In genomic region chr4:139598356-139598755, GRCm38 (mm10) we compare ENCODE assay signal across 8 mouse cellular contexts. TPM values are rescaled to one million over a fixed set of nuclear protein-coding genes. Genes with fewer than 3 reads are reported as not detected.
DNase-seq lines count a peak whose midpoint lies in the region; ATAC-seq and TF ChIP-seq lines count a peak whose summit lies in the region.

No protein-coding gene starts in this region.

- H3K4me2 ChIP-seq in embryonic facial prominence, embryonic 13.5 days, result peak overlapping the region; percentile 59
- H3K4me2 ChIP-seq in hindbrain, postnatal 0 days (ENCODE audit: low read depth, low read length), result peak overlapping the region; percentile 44; the same call in 1 of the 2 replicates
- peak overlapping the region; percentile 49 for H3K4me2 ChIP-seq in midbrain, embryonic 16.5 days (ENCODE audit: low read length)

- DNase-seq in layer of hippocampus, adult 2 months (ENCODE audit: low spot score in 2 of 2), result no peak
- no peak for DNase-seq in layer of hippocampus, postnatal 10 days (ENCODE audit: low spot score in 2 of 2)
- no peak for DNase-seq in hindbrain, postnatal 0 days (ENCODE audit: low spot score)
- DNase-seq in gastrocnemius, postnatal 25 days, result no peak
- no peak for DNase-seq in spleen, postnatal 36 days (ENCODE audit: low spot score in 2 of 2)

- H3K27ac ChIP-seq in layer of hippocampus, adult 2 months, result peak overlapping the region; percentile 72
- peak overlapping the region; percentile 93 for H3K27ac ChIP-seq in embryonic facial prominence, embryonic 13.5 days
- H3K27ac ChIP-seq in hindbrain, postnatal 0 days, result peak overlapping the region; percentile 73
- H3K27ac ChIP-seq in midbrain, embryonic 16.5 days (ENCODE audit: low read length), result peak overlapping the region; percentile 77

- H3K36me3 ChIP-seq in embryonic facial prominence, embryonic 13.5 days, result no peaks in the 10 kb centered on the region
- H3K36me3 ChIP-seq in hindbrain, postnatal 0 days (ENCODE audit: insufficient read depth, low read length), result no peaks in the 10 kb centered on the region
- no peaks in the 10 kb centered on the region for H3K36me3 ChIP-seq in midbrain, embryonic 16.5 days (ENCODE audit: control insufficient read depth, insufficient read depth, low read length)

- peaks cover 89% of the 10 kb centered on the region for H3K4me1 ChIP-seq in embryonic facial prominence, embryonic 13.5 days
- H3K4me1 ChIP-seq in hindbrain, postnatal 0 days (ENCODE audit: insufficient read depth, low read length), result peaks cover 42% of the 10 kb centered on the region
- H3K4me1 ChIP-seq in midbrain, embryonic 16.5 days (ENCODE audit: control insufficient read depth, insufficient read depth, low read length), result peaks cover 42% of the 10 kb centered on the region

- H3K9ac ChIP-seq in embryonic facial prominence, embryonic 13.5 days, result peak overlapping the region; percentile 49
- peak overlapping the region; percentile 21; the same call in 1 of the 2 replicates for H3K9ac ChIP-seq in hindbrain, postnatal 0 days (replicated peaks; ENCODE audit: low read length)
- H3K9ac ChIP-seq in midbrain, embryonic 16.5 days (ENCODE audit: low read depth, low read length), result no peak overlapping the region; the same call in 1 of the 2 replicates

- no peaks in the 10 kb centered on the region for H3K9me3 ChIP-seq in embryonic facial prominence, embryonic 13.5 days
- H3K9me3 ChIP-seq in hindbrain, postnatal 0 days (ENCODE audit: low read length), result no peaks in the 10 kb centered on the region
- no peaks in the 10 kb centered on the region for H3K9me3 ChIP-seq in midbrain, embryonic 16.5 days (replicated peaks; ENCODE audit: control insufficient read depth, low read length, poor library complexity, severe bottlenecking)

- TF ChIP-seq CTCF in layer of hippocampus, adult 2 months (conservative IDR thresholded peaks at IDR 0.05), result no peak
- no peak for TF ChIP-seq CTCF in hindbrain, postnatal 0 days (IDR thresholded peaks at IDR 0.05; ENCODE audit: low read depth)

- no peak for ATAC-seq in embryonic facial prominence, embryonic 13.5 days (ENCODE audit: insufficient number of reproducible peaks, insufficient read depth, low FRiP score, low TSS enrichment, low read depth)
- no peak for ATAC-seq in hindbrain, postnatal 0 days
- ATAC-seq in midbrain, embryonic 16.5 days, result no peak
- no peak for ATAC-seq in erythroid progenitor cell, adult 5-6 weeks (replicated peaks; ENCODE audit: low FRiP score, poor library complexity, severe bottlenecking)

- H3K4me3 ChIP-seq in layer of hippocampus, adult 2 months, result no peak overlapping the region
- H3K4me3 ChIP-seq in embryonic facial prominence, embryonic 13.5 days, result peak overlapping the region; percentile 25; the same call in 1 of the 2 replicates
- no peak overlapping the region for H3K4me3 ChIP-seq in hindbrain, postnatal 0 days (ENCODE audit: low read length)
- H3K4me3 ChIP-seq in midbrain, embryonic 16.5 days (ENCODE audit: low read depth, low read length), result no peak overlapping the region

- WGBS in embryonic facial prominence, embryonic 13.5 days, result 22% methylated on average over 13 of the region's 13 CpGs
- 33% methylated on average over 13 of the region's 13 CpGs for WGBS in hindbrain, postnatal 0 days
- 36% methylated on average over 13 of the region's 13 CpGs for WGBS in midbrain, embryonic 16.5 days

- no peaks in the 10 kb centered on the region for H3K27me3 ChIP-seq in embryonic facial prominence, embryonic 13.5 days
- H3K27me3 ChIP-seq in hindbrain, postnatal 0 days (ENCODE audit: insufficient read depth, low read length), result no peaks in the 10 kb centered on the region
- H3K27me3 ChIP-seq in midbrain, embryonic 16.5 days (ENCODE audit: control insufficient read depth, insufficient read depth, low read depth, low read length), result no peaks in the 10 kb centered on the region

RNA-seq across cellular contexts. Expression of gene Gm21969, which starts 4.6 kb away (rescaled TPM):
- total RNA-seq in layer of hippocampus, adult 2 months (2021), result not detected
- not detected for total RNA-seq in layer of hippocampus, postnatal 10 days (2021)
- not detected in 2 replicates for polyA plus RNA-seq in embryonic facial prominence, embryonic 13.5 days (2015; fragmentation: Nextera tagmentation; extraction: Ambion mirVana)
- not detected in 2 replicates for total RNA-seq in hindbrain, postnatal 0 days (2014; rRNA removed)
- polyA plus RNA-seq in hindbrain, postnatal 0 days (2015; fragmentation: Nextera tagmentation; extraction: Ambion mirVana), result not detected in 2 replicates
- not detected in 2 replicates for polyA plus RNA-seq in midbrain, embryonic 16.5 days (2015; fragmentation: Nextera tagmentation; extraction: Ambion mirVana)
- total RNA-seq in erythroid progenitor cell, adult 5-6 weeks (2015; ENCODE audit: low replicate concordance), result not detected in 2 replicates
- not detected in 2 replicates for total RNA-seq in erythroid progenitor cell, adult 5-6 weeks (2017; ENCODE audit: low replicate concordance)
- under 1 TPM in 1 of 2 experiments, not detected in 1; 0.08 TPM for total RNA-seq in gastrocnemius, postnatal 25 days (2021)

RNA-seq across cellular contexts. Expression of gene Aldh4a1, which starts 24.3 kb away (rescaled TPM):
- 10 to 100 TPM; 20.1 to 20.2 TPM for total RNA-seq in layer of hippocampus, adult 2 months (2021)
- 10 to 100 TPM; 20.9 to 21.4 TPM for total RNA-seq in layer of hippocampus, postnatal 10 days (2021)
- polyA plus RNA-seq in embryonic facial prominence, embryonic 13.5 days (2015; fragmentation: Nextera tagmentation; extraction: Ambion mirVana), result 29.5 and 29.6 TPM in 2 replicates
- total RNA-seq in hindbrain, postnatal 0 days (2014; rRNA removed), result 30.0 and 43.3 TPM in 2 replicates
- polyA plus RNA-seq in hindbrain, postnatal 0 days (2015; fragmentation: Nextera tagmentation; extraction: Ambion mirVana), result 26.6 and 27.6 TPM in 2 replicates
- 23.5 and 27.0 TPM in 2 replicates for polyA plus RNA-seq in midbrain, embryonic 16.5 days (2015; fragmentation: Nextera tagmentation; extraction: Ambion mirVana)
- 1.7 and 1.8 TPM in 2 replicates for total RNA-seq in erythroid progenitor cell, adult 5-6 weeks (2015; ENCODE audit: low replicate concordance)
- total RNA-seq in erythroid progenitor cell, adult 5-6 weeks (2017; ENCODE audit: low replicate concordance), result 0.30 and 4.7 TPM in 2 replicates
- 10 to 100 TPM; 62.2 to 72.0 TPM for total RNA-seq in gastrocnemius, postnatal 25 days (2021)

RNA-seq across cellular contexts. Expression of gene Tas1r2, which starts 55.0 kb away (rescaled TPM):
- not detected for total RNA-seq in layer of hippocampus, adult 2 months (2021)
- total RNA-seq in layer of hippocampus, postnatal 10 days (2021), result not detected
- polyA plus RNA-seq in embryonic facial prominence, embryonic 13.5 days (2015; fragmentation: Nextera tagmentation; extraction: Ambion mirVana), result not detected in 2 replicates
- not detected in 2 replicates for total RNA-seq in hindbrain, postnatal 0 days (2014; rRNA removed)
- not detected in 2 replicates for polyA plus RNA-seq in hindbrain, postnatal 0 days (2015; fragmentation: Nextera tagmentation; extraction: Ambion mirVana)
- not detected in 2 replicates for polyA plus RNA-seq in midbrain, embryonic 16.5 days (2015; fragmentation: Nextera tagmentation; extraction: Ambion mirVana)
- not detected in 2 replicates for total RNA-seq in erythroid progenitor cell, adult 5-6 weeks (2015; ENCODE audit: low replicate concordance)
- not detected in 2 replicates for total RNA-seq in erythroid progenitor cell, adult 5-6 weeks (2017; ENCODE audit: low replicate concordance)
- not detected for total RNA-seq in gastrocnemius, postnatal 25 days (2021)
